Mouse (Mus musculus) intestine, embryonic 15.5 days (tissue): ENCODE results near the gene Ech1. TPM values are rescaled to one million over a fixed set of nuclear protein-coding genes. Genes with fewer than 3 reads are reported as not detected.
A peak's percentile ranks its signal among the peaks of the same experiment; 100 is the strongest.

Source experiments
- ATAC-seq: fragments of 200-750 bp; cut with Nextera tagmentation; 2 replicates; pipeline ENCODE4 v1.8.0; 2017; ENCODE audit warnings: moderate TSS enrichment, moderate library complexity
- H3K27ac ChIP-seq: fragments of 300-500 bp; sonication (generic); 2 replicates; pipeline ENCODE4 v1.5.1; 2015; ENCODE audit warnings: mild to moderate bottlenecking, inconsistent platforms
- H3K27me3 ChIP-seq: fragments of 300-500 bp; sonication (generic); replicated peaks from 2 replicates; pipeline ENCODE4 v1.6.1; 2015; ENCODE audit warnings: inconsistent platforms
- H3K36me3 ChIP-seq: fragments of 300-500 bp; sonication (generic); 2 replicates; pipeline ENCODE4 v1.6.1; 2015; ENCODE audit warnings: inconsistent platforms
- H3K4me1 ChIP-seq: fragments of 300-500 bp; sonication (generic); replicated peaks from 2 replicates; pipeline ENCODE4 v1.6.1; 2015; ENCODE audit warnings: inconsistent platforms
- H3K4me2 ChIP-seq: fragments of 300-500 bp; sonication (generic); replicated peaks from 2 replicates; pipeline ENCODE4 v1.6.1; 2015; ENCODE audit warnings: mild to moderate bottlenecking, inconsistent platforms
- H3K4me3 ChIP-seq: fragments of 300-500 bp; sonication (generic); replicated peaks from 2 replicates; pipeline ENCODE4 v1.5.1; 2015; ENCODE audit warnings: inconsistent platforms
- H3K9ac ChIP-seq: fragments of 300-500 bp; sonication (generic); 2 replicates; pipeline ENCODE4 v1.6.1; 2015; ENCODE audit warnings: inconsistent platforms
- H3K9me3 ChIP-seq: fragments of 300-500 bp; sonication (generic); 2 replicates; pipeline ENCODE4 v1.6.1; 2016; ENCODE audit warnings: inconsistent platforms
- whole genome bisulfite sequencing: fragments of 180-500 bp; shearing (Covaris S2); methylation state at CpG from one replicate; pipeline ENCODE4 v1.1.7; 2015; 5-methylcytosine and 5-hydroxymethylcytosine counted together
- polyA plus RNA-seq: library from polyadenylated mRNA; unstranded; fragments of >200 nt; fragmentation: Nextera tagmentation; extraction: Ambion mirVana; gene quantifications from 2 replicates; pipeline ENCODE4 v1.2.1, GENCODE M21; 2015

The Ech1 gene
- polyA plus RNA-seq, 1 experiment from 2014 or later, result 234 TPM

- peak overlapping the region; percentile 72 for H3K4me3 ChIP-seq
- H3K9me3 ChIP-seq, result no peaks in the 10 kb centered on the region
- ATAC-seq, result no peak
- no peaks in the 10 kb centered on the region for H3K36me3 ChIP-seq
- peak overlapping the region; percentile 90 for H3K9ac ChIP-seq
- peaks cover 21% of the 10 kb centered on the region for H3K4me1 ChIP-seq
- H3K27me3 ChIP-seq, result no peaks in the 10 kb centered on the region
- H3K27ac ChIP-seq, result peak overlapping the region; percentile 100
- peak overlapping the region; percentile 93 for H3K4me2 ChIP-seq
- 43% methylated on average over 6 of the region's 8 CpGs for WGBS
Observed at GRCm38 (mm10) chr7:28807641-28808220, 17.3 kb upstream of the Ech1 start.

GRCm38 (mm10) chr7:28808221-28808941, 16.6 kb upstream of the Ech1 start, which contains the start of gene Hnrnpl:
Gene Hnrnpl (plus strand): TSS chr7:28808541.
- 2% methylated on average over 35 of the region's 35 CpGs for WGBS

DNA sequence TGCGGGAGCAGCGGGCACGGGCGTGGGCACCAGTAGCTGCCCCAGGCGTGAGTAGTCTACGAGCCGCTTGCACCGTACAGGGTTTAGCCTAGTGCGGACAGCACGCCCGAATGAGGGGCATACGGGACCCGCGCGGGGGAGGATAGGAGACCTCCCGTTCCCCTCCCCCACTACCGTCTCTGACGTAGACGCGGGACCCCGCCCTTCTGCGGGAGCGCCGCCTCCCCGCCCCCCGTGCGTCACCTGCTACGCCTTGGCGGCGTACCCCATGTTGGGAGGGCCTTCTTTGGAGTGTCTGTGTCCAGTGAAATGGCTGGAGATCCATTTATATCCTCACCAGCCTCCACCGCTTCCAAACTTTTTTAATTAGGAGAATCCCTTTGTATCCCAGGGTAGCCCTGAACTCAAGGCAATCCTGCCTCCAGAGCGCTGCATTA, 16.0 kb upstream of the Ech1 start:
- H3K27ac ChIP-seq, result peak overlapping the region; percentile 100
- WGBS, result 1% methylated on average over 26 of the region's 32 CpGs
- peak overlapping the region; percentile 90 for H3K9ac ChIP-seq
- ATAC-seq, result peak; percentile 74
- H3K4me2 ChIP-seq, result peak overlapping the region; percentile 93
- no peaks in the 10 kb centered on the region for H3K9me3 ChIP-seq
- peak overlapping the region; percentile 72 for H3K4me3 ChIP-seq
- H3K4me1 ChIP-seq, result peaks cover 26% of the 10 kb centered on the region
- peaks cover 6% of the 10 kb centered on the region; the same call in 1 of the 2 replicates for H3K36me3 ChIP-seq
- no peaks in the 10 kb centered on the region for H3K27me3 ChIP-seq

More at GRCm38 (mm10) chr7:28808221-28808941, 16.6 kb upstream of the Ech1 start, which contains the start of gene Hnrnpl:
- Histone ChIP-seq H3K9ac (peak within 1 kb of the TSS; percentile 90), H3K4me3 (peak within 1 kb of the TSS; percentile 72), H3K27me3 (no peaks in the 10 kb centered on the region), H3K4me1 (peaks cover 21% of the 10 kb centered on the region), H3K4me2 (peak within 1 kb of the TSS; percentile 93), H3K27ac (peak within 1 kb of the TSS; percentile 100), H3K9me3 (no peaks in the 10 kb centered on the region), H3K36me3 (no peaks in the 10 kb centered on the region)
- ATAC-seq, result peak; percentile 9

DNA sequence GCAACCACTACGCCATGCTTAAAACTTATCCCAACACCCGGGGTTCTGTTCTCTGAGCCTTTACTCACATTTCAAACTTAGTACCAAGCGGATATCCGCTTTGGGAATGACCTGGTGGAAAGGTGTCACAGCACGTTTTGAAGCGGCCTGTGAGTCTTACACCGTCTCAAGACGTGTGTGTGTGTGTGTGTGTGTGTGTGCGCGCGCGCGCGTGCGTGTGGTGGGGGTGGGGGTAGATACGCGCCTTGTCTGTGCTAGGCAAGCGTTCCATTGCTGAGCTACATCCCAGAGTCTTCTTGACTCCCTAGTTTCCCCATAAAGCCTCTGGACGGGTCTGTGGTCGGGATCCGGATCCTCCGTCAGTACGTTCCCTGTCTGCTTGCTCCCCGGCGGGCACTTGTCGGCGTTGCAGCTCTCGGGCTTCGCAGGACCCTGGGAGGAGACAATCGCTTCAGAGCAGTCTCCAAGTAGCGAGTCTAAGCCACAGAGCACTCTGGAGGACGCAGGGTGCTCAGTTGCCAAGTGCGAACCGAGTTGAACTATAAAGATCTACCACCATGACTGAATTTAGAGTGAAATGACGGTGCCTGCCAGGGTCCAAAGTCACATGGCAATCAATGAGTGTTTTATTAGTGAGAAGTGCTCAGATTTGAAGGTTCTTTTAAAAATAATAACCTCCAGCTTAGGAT, 15.5 kb upstream of the Ech1 start:
- ATAC-seq, result peak; percentile 35
- Histone ChIP-seq H3K27me3 (no peaks in the 10 kb centered on the region), H3K27ac (peak overlapping the region; percentile 100), H3K36me3 (peaks cover 11% of the 10 kb centered on the region), H3K4me1 (peaks cover 31% of the 10 kb centered on the region), H3K4me2 (peak overlapping the region; percentile 93), H3K9me3 (no peaks in the 10 kb centered on the region), H3K9ac (peak overlapping the region; percentile 90), H3K4me3 (peak overlapping the region; percentile 72)
- under 1% methylated on average over 35 of the region's 35 CpGs for WGBS

- Histone ChIP-seq H3K4me2 (peak overlapping the region; percentile 93), H3K36me3 (peaks cover 17% of the 10 kb centered on the region), H3K27me3 (no peaks in the 10 kb centered on the region), H3K4me1 (peaks cover 37% of the 10 kb centered on the region), H3K9ac (peak overlapping the region; percentile 92), H3K9me3 (no peaks in the 10 kb centered on the region), H3K4me3 (peak overlapping the region; percentile 72), H3K27ac (peak overlapping the region; percentile 100)
- ATAC-seq, result peak; percentile 90
- WGBS, result under 1% methylated on average over 68 of the region's 70 CpGs
Observed at GRCm38 (mm10) chr7:28810107-28811066, 14.6 kb upstream of the Ech1 start.

DNA sequence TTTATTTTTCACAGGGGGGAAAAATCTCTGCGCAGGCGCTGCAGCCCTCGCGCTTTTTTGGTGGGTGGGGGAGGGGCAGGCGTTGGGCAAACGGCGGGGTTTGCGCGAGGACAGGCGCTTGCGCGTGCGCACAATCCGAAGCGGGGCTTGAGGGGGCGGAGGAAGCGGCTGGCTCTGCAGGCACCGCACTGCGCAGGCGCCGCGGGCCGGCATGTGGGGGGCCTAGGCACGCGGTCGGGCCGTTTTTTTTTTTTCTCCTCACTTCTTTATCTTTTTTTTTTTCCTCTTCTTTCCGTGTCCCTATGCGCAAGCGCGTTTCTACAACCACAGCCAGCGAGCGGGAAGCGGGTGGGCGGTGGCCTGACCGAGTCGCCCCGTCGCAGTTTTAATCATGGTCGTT, 13.8 kb upstream of the Ech1 start:
- Histone ChIP-seq H3K27ac (peak overlapping the region; percentile 98), H3K36me3 (peaks cover 26% of the 10 kb centered on the region), H3K9me3 (no peaks in the 10 kb centered on the region), H3K27me3 (no peaks in the 10 kb centered on the region), H3K4me2 (peak overlapping the region; percentile 77), H3K9ac (peak overlapping the region; percentile 92), H3K4me3 (peak overlapping the region; percentile 68), H3K4me1 (peaks cover 45% of the 10 kb centered on the region)
- peak; percentile 54 for ATAC-seq
- 1% methylated on average over 40 of the region's 40 CpGs for WGBS

DNA sequence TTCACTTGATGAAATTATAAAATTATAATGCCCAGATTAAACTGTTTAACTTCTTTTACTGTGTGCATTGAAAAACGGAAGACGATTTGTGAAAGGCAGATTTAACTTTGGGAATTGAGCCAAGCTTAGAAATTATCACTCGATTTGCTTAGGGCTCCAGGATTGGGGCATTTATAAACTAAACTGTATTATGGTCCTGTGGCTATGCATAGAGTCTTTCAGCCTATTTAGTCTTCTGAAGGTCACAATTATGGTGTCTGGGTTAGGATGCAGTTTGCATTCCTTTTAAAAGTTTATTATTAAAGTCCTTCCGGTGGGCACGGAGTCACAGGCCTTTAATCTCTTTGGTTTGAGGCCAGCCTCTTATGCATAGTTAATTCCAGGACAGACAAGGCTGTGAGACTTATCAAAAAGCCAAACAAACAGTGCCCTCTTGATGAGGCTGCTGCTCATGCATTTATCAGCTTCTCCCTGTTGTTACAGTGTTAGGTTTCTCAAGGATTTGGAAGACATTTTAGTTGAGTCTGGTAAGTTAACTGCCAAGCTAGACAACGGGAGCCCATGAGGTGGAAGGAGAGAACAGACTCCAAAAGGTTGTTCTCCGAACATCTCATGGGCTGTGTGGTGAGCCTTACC, 13.3 kb upstream of the Ech1 start:
- H3K27me3 ChIP-seq, result no peaks in the 10 kb centered on the region
- H3K4me1 ChIP-seq, result peaks cover 50% of the 10 kb centered on the region
- WGBS, result 3% methylated on average over 7 of the region's 7 CpGs
- peak overlapping the region; percentile 92 for H3K9ac ChIP-seq
- peak overlapping the region; percentile 77 for H3K4me2 ChIP-seq
- peak overlapping the region; percentile 68 for H3K4me3 ChIP-seq
- peaks cover 30% of the 10 kb centered on the region for H3K36me3 ChIP-seq
- ATAC-seq, result no peak
- no peaks in the 10 kb centered on the region for H3K9me3 ChIP-seq
- peak overlapping the region; percentile 98 for H3K27ac ChIP-seq

GRCm38 (mm10) chr7:28812436-28812835, 12.6 kb upstream of the Ech1 start:
- peak overlapping the region; percentile 13; the same call in 1 of the 2 replicates for H3K27ac ChIP-seq
- H3K9ac ChIP-seq, result peak overlapping the region; percentile 92
- H3K4me2 ChIP-seq, result peak overlapping the region; percentile 77
- H3K27me3 ChIP-seq, result no peaks in the 10 kb centered on the region
- WGBS, result 49% methylated on average over 4 of the region's 4 CpGs
- H3K9me3 ChIP-seq, result no peaks in the 10 kb centered on the region
- ATAC-seq, result no peak
- peaks cover 34% of the 10 kb centered on the region for H3K36me3 ChIP-seq
- peak overlapping the region; percentile 68 for H3K4me3 ChIP-seq
- peaks cover 57% of the 10 kb centered on the region for H3K4me1 ChIP-seq

DNA sequence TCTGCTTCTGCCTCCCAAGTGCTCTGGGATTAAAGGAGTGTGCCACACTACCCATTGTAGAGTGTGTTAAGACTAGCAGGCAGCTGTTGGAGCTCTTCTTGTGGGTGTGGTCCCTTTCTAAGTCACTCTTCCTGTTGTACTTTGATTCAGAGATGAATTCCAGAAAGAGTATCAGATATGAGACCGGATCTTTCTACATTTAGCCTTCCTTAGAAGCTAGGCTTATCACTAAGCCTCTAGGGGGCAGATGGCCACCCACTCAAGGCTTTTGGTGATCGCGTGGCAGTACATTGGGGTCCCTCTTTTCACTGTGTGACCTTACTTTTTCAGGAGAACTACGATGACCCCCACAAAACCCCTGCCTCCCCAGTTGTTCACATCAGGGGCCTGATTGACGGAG, 12.1 kb upstream of the Ech1 start:
- Histone ChIP-seq H3K9ac (peak overlapping the region; percentile 92; the same call in 1 of the 2 replicates), H3K27me3 (no peaks in the 10 kb centered on the region), H3K36me3 (peaks cover 37% of the 10 kb centered on the region), H3K4me3 (peak overlapping the region; percentile 68), H3K4me1 (peaks cover 53% of the 10 kb centered on the region), H3K9me3 (no peaks in the 10 kb centered on the region), H3K27ac (peak overlapping the region; percentile 13; the same call in 1 of the 2 replicates), H3K4me2 (peak overlapping the region; percentile 77)
- 62% methylated on average over 5 of the region's 5 CpGs for WGBS
- ATAC-seq, result no peak

DNA sequence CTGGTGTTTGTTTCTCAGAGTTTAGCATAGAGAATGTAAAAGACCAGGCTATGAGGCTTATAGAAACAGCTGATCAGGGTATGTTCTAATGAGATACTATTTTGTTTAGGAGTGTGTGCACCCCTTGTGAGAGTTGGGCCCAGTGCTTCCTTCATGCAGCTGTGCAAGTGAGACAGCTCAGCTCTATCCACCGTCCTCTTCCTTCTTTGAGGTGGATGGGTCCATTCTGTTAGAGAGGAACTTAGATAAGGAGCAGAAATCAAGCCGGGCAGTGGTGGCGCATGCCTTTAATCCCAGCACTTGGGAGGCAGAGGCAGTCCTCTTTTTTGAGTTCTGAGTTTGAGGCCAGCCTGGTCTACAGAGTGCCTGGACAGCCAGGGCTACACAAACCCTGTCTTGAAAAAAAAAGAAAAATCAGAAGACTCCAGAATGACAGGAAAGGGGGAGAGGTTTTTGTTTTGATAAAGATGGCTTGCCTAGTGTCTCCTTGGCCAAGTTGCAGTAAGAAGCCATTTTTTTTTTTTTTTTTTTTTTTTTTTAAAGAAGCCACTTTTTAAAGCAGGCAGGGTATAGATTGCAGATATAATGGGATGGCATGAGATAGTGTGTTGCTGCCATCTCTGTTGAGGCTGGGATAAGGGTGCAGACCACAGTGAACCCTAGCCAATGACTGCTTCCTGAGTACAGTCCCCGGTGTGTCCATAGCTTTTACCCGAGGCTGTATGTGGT, 10.5 kb upstream of the Ech1 start:
- Histone ChIP-seq H3K4me1 (peaks cover 58% of the 10 kb centered on the region), H3K9me3 (no peaks in the 10 kb centered on the region), H3K9ac (no peak overlapping the region), H3K4me2 (peak overlapping the region; percentile 7; the same call in 1 of the 2 replicates), H3K27ac (no peak overlapping the region), H3K36me3 (peaks cover 49% of the 10 kb centered on the region), H3K4me3 (no peak overlapping the region), H3K27me3 (no peaks in the 10 kb centered on the region)
- 77% methylated on average over 5 of the region's 5 CpGs for WGBS
- no peak for ATAC-seq
